Mouse (Mus musculus) embryonic facial prominence, embryonic 10.5 days (tissue): ENCODE data around the gene Wdr5. TPM values are rescaled to one million over a fixed set of nuclear protein-coding genes. Genes with fewer than 3 reads are reported as not detected.
"Not testable (repeated sequence)": the region's sequence is repeated elsewhere in the genome, so short reads cannot be mapped to it uniquely, and the experiment has no call there.

Source experiments
- DNase-seq: peaks from one replicate; pipeline ENCODE4 v3.0.0-alpha.2; 2017; ENCODE audit warnings: low spot score
- H3K27ac ChIP-seq: fragments of 300-500 bp; sonication (generic); replicated peaks from 2 replicates; pipeline ENCODE4 v1.5.1; 2016; ENCODE audit warnings: mild to moderate bottlenecking
- H3K27me3 ChIP-seq: fragments of 300-500 bp; sonication (generic); replicated peaks from 2 replicates; pipeline ENCODE4 v1.6.1; 2016; ENCODE audit warnings: low read depth, mild to moderate bottlenecking; ENCODE audit not compliant: poor library complexity, severe bottlenecking
- H3K36me3 ChIP-seq: fragments of 300-500 bp; sonication (generic); replicated peaks from 2 replicates; pipeline ENCODE4 v1.6.1; 2016; ENCODE audit warnings: mild to moderate bottlenecking, moderate library complexity
- H3K4me1 ChIP-seq: fragments of 300-500 bp; sonication (generic); 2 replicates; pipeline ENCODE4 v1.6.1; 2016
- H3K4me3 ChIP-seq: fragments of 300-500 bp; sonication (generic); 2 replicates; pipeline ENCODE4 v1.5.1; 2016; ENCODE audit warnings: mild to moderate bottlenecking, moderate library complexity
- H3K9me3 ChIP-seq: fragments of 300-500 bp; sonication (generic); 2 replicates; pipeline ENCODE4 v1.6.1; 2016; ENCODE audit warnings: mild to moderate bottlenecking
- WGBS: fragments of 180-500 bp; shearing (Covaris S2); methylation state at CpG from one replicate; pipeline ENCODE4 v1.1.7; 2016; 5-methylcytosine and 5-hydroxymethylcytosine counted together
- polyA plus RNA-seq: library from polyadenylated mRNA; unstranded; fragments of >200 nt; fragmentation: Nextera tagmentation; extraction: Ambion mirVana; gene quantifications from 2 replicates; pipeline ENCODE4 v1.2.1, GENCODE M21; 2016

The Wdr5 gene
- polyA plus RNA-seq, 1 experiment from 2014 or later: 81.5 TPM

- no peak overlapping the region for H3K4me3 ChIP-seq
- H3K4me1 ChIP-seq: peaks cover 20% of the 10 kb centered on the region
- DNase-seq: no peak
- no peaks in the 10 kb centered on the region for H3K27me3 ChIP-seq
- WGBS: 96% methylated on average over 7 of the region's 7 CpGs
- H3K27ac ChIP-seq: no peak overlapping the region
- 0 out of 2 replicates have a peak, but pooled peaks cover 4% of the 10 kb centered on the region for H3K9me3 ChIP-seq
- no peaks in the 10 kb centered on the region for H3K36me3 ChIP-seq
These were observed 4.3 kb upstream of the Wdr5 start for GRCm38 (mm10) chr2:27510706-27511105.

DNA sequence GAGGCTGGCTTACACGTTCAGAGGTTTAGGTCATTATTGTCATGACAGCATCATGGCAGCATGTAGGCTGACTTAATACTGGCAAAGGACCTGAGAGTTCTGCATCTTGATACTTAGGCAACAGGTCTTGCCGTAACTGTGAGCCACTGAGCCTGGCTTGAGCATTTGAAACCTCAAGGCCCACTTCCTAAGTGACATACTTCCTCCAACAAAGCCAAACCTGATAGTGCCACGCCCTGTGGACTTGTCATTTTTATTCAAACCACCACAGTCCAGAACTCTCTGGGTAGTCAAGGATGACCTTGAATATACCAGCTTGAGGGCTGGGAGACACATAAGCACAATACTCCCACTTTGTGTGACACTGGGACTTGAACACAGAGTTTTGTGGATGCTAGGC is 2.0 kb upstream of the Wdr5 start:
- Histone ChIP-seq H3K4me3 (no peak overlapping the region), H3K4me1 (peaks cover 32% of the 10 kb centered on the region), H3K27me3 (no peaks in the 10 kb centered on the region), H3K9me3 (0 out of 2 replicates have a peak, but pooled peaks cover 4% of the 10 kb centered on the region), H3K27ac (no peak overlapping the region), H3K36me3 (peaks cover 7% of the 10 kb centered on the region)
- no peak for DNase-seq
- 93% methylated on average over 3 of the region's 3 CpGs for WGBS

- H3K4me3 ChIP-seq: peak overlapping the region; percentile 91
- peak overlapping the region; percentile 94 for H3K27ac ChIP-seq
- H3K36me3 ChIP-seq: peaks cover 17% of the 10 kb centered on the region
- 79% methylated on average over 5 of the region's 5 CpGs for WGBS
- 0 out of 2 replicates have a peak, but pooled peaks cover 4% of the 10 kb centered on the region for H3K9me3 ChIP-seq
- no peak for DNase-seq
- H3K27me3 ChIP-seq: no peaks in the 10 kb centered on the region
- peaks cover 32% of the 10 kb centered on the region for H3K4me1 ChIP-seq
These were observed 1.1 kb upstream of the Wdr5 start for GRCm38 (mm10) chr2:27513861-27514260.

DNA sequence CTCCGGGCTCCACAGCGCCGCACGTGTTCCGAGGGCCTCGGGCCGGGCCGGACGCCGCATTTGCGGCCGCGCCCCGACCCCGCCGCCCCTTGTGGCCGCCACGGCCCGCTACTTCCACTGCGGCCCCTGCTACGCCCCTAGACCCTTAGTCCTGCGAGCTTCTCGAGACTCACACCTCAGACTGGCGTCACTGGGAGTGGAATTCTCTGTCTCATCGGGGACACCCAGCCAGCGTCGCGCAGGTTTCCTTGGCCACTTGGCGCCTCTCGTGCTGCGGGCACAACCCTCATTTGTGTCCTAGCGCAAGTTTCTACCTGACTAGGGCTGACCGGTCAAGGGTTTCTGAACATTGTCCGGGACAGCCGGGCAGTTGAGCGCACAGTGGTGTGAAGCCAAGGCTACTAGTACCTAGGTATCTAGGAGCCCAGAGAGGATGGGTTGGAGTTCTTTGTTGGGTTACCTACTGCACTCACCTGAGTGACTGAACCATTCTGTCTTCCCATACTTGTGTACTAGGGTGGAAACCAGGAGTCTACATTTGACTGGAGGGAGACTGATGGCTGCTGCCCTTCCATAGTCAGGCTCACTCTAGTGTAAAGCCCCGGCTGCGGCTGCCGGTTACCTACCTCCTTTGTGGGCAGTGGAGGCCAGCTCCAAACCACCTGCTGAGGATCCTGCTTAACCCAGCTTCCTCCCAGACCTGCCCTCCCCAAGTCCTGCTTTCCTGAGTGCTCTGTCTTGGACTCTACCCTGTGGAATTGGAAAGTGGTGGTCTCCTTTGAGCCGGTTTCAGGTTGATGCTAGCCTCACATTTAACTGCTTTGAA is 597 bp downstream of the Wdr5 start:
- Histone ChIP-seq H3K27ac (peak overlapping the region; percentile 94), H3K36me3 (peaks cover 34% of the 10 kb centered on the region), H3K4me3 (peak overlapping the region; percentile 91), H3K4me1 (peaks cover 32% of the 10 kb centered on the region), H3K27me3 (no peaks in the 10 kb centered on the region), H3K9me3 (0 out of 2 replicates have a peak, but pooled peaks cover 4% of the 10 kb centered on the region)
- under 1% methylated on average over 40 of the region's 40 CpGs for WGBS
- peak; percentile 16 for DNase-seq

DNA sequence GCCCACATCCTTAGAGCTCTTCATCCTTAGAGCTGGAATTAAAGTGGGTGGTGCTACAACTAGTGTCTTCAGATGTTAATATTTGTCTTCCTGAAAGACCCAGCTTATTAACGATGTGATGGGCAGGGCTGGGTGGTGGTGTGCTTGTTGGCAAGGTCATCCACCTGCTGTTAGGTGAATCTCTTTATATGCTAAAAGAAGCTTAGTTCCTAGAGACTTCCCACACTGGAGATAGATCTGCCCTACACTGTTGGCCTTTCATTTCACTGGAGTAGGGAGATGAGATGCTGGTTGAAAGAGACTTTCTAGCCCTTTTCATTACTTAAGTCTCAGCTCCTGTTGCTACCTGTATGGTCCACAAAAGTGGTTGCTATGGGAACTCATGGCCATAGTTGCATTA is 1.3 kb downstream of the Wdr5 start:
- Histone ChIP-seq H3K4me3 (peak overlapping the region; percentile 91), H3K27ac (peak overlapping the region; percentile 94; the same call in 1 of the 2 replicates), H3K27me3 (no peaks in the 10 kb centered on the region), H3K4me1 (peaks cover 32% of the 10 kb centered on the region), H3K36me3 (peaks cover 41% of the 10 kb centered on the region), H3K9me3 (0 out of 2 replicates have a peak, but pooled peaks cover 4% of the 10 kb centered on the region)
- WGBS: 11% methylated on average over 1 of the region's 1 CpGs
- DNase-seq: no peak

GRCm38 (mm10) chr2:27518283-27518682 is 3.3 kb downstream of the Wdr5 start:
- no peaks in the 10 kb centered on the region for H3K9me3 ChIP-seq
- no peak overlapping the region for H3K4me3 ChIP-seq
- peaks cover 32% of the 10 kb centered on the region for H3K4me1 ChIP-seq
- no peak overlapping the region for H3K27ac ChIP-seq
- H3K27me3 ChIP-seq: no peaks in the 10 kb centered on the region
- DNase-seq: no peak
- H3K36me3 ChIP-seq: peaks cover 61% of the 10 kb centered on the region
- WGBS: 89% methylated on average over 3 of the region's 3 CpGs

- peaks cover 44% of the 10 kb centered on the region for H3K36me3 ChIP-seq
- H3K4me1 ChIP-seq: peaks cover 16% of the 10 kb centered on the region
- H3K9me3 ChIP-seq, H3K27ac ChIP-seq, DNase-seq, H3K27me3 ChIP-seq: not testable (repeated sequence)
- WGBS: 62% methylated on average over 5 of the region's 5 CpGs
- H3K4me3 ChIP-seq: 0 out of 2 replicates have a peak overlapping the region, but pooled peaks have one; percentile 55
These were observed 23.7 kb downstream of the Wdr5 start for GRCm38 (mm10) chr2:27538455-27539330.

- H3K9me3 ChIP-seq: no peaks in the 10 kb centered on the region
- peaks cover 16% of the 10 kb centered on the region for H3K4me1 ChIP-seq
- DNase-seq: no peak
- no peaks in the 10 kb centered on the region for H3K27me3 ChIP-seq
- H3K27ac ChIP-seq: 0 out of 2 replicates have a peak overlapping the region, but pooled peaks have one; percentile 8
- peak overlapping the region; percentile 55 for H3K4me3 ChIP-seq
- peaks cover 40% of the 10 kb centered on the region for H3K36me3 ChIP-seq
- WGBS: 26% methylated on average over 5 of the region's 5 CpGs
These were observed 24.4 kb downstream of the Wdr5 start for GRCm38 (mm10) chr2:27539336-27539735.

GRCm38 (mm10) chr2:27539772-27540514 is 25.0 kb downstream of the Wdr5 start:
- H3K4me3 ChIP-seq: peak overlapping the region; percentile 55
- H3K27me3 ChIP-seq: no peaks in the 10 kb centered on the region
- H3K4me1 ChIP-seq: peaks cover 16% of the 10 kb centered on the region
- peak; percentile 96 for DNase-seq
- H3K27ac ChIP-seq: peak overlapping the region; percentile 91
- peaks cover 36% of the 10 kb centered on the region for H3K36me3 ChIP-seq
- H3K9me3 ChIP-seq: no peaks in the 10 kb centered on the region
- WGBS: under 1% methylated on average over 46 of the region's 46 CpGs

DNA sequence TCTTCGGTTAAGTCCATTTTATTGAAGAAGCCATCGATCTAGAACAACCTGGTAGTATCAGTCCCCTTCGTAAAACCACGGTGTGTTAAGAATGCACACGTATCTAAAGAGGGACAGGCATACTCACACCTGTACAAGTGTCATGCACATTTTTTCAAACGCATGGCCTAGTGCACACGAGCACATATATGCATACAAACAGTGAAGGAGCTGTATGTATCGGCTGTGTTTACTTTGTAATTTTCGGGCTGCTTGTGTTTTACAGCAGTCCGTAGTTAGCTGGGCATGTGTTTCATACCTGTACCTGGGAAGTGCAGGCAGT is 25.5 kb downstream of the Wdr5 start:
- Histone ChIP-seq H3K9me3 (no peaks in the 10 kb centered on the region), H3K4me3 (peak overlapping the region; percentile 55), H3K27me3 (no peaks in the 10 kb centered on the region), H3K27ac (peak overlapping the region; percentile 91), H3K36me3 (peaks cover 30% of the 10 kb centered on the region), H3K4me1 (peaks cover 16% of the 10 kb centered on the region)
- 36% methylated on average over 10 of the region's 10 CpGs for WGBS
- DNase-seq: no peak

- peaks cover 23% of the 10 kb centered on the region for H3K36me3 ChIP-seq
- H3K27me3 ChIP-seq: no peaks in the 10 kb centered on the region
- H3K27ac ChIP-seq: 0 out of 2 replicates have a peak overlapping the region, but pooled peaks have one; percentile 26
- H3K4me3 ChIP-seq: peak overlapping the region; percentile 55
- whole genome bisulfite sequencing: 93% methylated on average over 3 of the region's 3 CpGs
- DNase-seq: no peak
- H3K9me3 ChIP-seq: no peaks in the 10 kb centered on the region
- H3K4me1 ChIP-seq: peaks cover 16% of the 10 kb centered on the region
These were observed 26.3 kb downstream of the Wdr5 start for GRCm38 (mm10) chr2:27541225-27541624.

GRCm38 (mm10) chr2:27544613-27545012 is 29.7 kb downstream of the Wdr5 start:
- 90% methylated on average over 6 of the region's 6 CpGs for WGBS
- H3K4me3 ChIP-seq: no peak overlapping the region
- peaks cover 11% of the 10 kb centered on the region; the same call in 1 of the 2 replicates for H3K9me3 ChIP-seq
- H3K4me1 ChIP-seq: peaks cover 13% of the 10 kb centered on the region
- no peak for DNase-seq
- H3K27me3 ChIP-seq: no peaks in the 10 kb centered on the region
- H3K27ac ChIP-seq: no peak overlapping the region
- peaks cover 9% of the 10 kb centered on the region; the same call in 1 of the 2 replicates for H3K36me3 ChIP-seq
